Mouse (Mus musculus): ENCODE data around the gene Ipcef1.

The Ipcef1 gene

DNA sequence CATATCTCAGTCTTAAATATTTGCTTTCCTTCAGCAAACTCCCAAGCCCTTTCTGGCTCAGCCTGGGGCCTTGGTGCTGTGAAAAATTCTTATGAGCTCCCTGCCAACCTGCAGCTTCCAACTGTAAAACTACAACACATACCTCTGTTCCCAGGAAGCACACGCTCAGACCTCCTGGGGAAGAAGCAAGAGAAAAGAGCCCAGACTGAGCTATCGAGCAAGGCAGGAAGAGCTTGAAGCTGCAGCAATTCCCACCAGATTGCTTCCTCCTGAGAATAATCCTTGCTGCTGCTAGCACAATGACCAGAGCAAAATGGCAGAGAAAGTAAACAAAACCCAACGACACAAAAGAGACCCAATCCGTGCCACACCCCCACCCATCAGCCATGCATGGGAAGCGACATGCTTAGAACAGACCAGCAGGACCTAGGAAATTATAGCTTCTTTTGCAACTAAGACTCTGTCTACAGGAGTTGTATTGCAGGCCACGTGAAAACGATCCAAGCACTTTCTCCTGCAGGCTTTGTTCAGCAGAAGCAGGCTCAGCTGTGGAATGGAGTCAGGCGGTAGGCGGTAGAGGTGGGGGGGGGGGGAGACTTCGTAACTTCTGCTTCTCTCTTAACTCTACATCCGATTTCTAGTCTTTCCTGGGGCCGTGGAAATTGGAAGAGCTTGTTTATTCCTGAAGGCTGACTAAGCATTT lies at the start of gene Ipcef1:
Gene Ipcef1 (minus strand): TSS at position 164 of the 703 bp plus-strand sequence.
- no peak for DNase-seq

DNA sequence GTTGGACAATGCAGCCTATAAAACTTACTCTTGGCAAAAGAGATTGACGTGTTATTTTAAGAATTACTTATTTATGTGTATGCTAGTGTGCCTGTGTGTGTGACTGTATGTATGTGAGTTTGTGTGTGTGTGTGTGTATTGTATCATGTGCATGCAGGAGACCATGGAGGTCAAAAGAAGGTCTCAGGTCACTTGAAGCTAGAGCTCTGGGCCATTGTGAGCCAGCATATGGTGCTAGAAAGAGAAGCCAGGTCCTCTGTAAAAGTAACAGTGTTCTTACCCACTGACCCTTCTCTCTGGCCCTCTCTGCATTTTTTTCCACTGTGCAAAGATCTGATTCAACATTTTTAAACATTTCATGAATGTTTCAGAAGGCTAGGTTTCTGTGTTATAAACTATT lies 25.7 kb upstream of the Ipcef1 start:
- no peak for DNase-seq

GRCm38 (mm10) chr10:7077389-7077808 lies 25.1 kb upstream of the Ipcef1 start:
- no peak for DNase-seq

DNA sequence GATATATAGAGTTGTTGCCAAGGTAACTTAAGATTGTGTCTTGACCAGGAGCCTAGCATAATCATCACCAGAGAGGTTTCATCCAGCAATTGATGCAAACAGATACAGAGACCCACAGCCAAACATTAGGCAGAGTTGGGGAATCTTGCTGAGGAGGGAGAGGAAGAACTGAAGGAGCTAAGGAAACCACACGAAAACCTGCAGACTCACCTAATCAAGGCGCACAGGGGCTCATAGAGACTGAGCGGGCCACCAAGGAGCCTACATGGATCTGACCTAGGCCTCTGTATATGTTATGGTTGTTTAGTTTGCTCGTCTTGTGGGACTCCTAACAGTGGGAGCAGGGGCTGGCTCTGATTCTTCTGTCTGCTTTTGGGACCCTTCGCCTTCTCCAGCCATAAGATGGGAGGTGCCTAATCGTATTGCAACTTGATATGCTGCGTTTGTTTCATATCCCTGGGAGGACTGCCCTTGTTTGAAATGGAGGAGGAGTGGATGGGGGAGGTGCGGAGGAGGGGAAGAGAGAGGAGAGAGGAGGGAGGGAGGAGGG lies 24.5 kb upstream of the Ipcef1 start:
- DNase-seq = no peak

- peak; percentile 42 to 54 for DNase-seq
These were observed 23.9 kb upstream of the Ipcef1 start for GRCm38 (mm10) chr10:7076201-7076600.

GRCm38 (mm10) chr10:7075661-7076060 lies 23.4 kb upstream of the Ipcef1 start:
- no peak for DNase-seq

DNA sequence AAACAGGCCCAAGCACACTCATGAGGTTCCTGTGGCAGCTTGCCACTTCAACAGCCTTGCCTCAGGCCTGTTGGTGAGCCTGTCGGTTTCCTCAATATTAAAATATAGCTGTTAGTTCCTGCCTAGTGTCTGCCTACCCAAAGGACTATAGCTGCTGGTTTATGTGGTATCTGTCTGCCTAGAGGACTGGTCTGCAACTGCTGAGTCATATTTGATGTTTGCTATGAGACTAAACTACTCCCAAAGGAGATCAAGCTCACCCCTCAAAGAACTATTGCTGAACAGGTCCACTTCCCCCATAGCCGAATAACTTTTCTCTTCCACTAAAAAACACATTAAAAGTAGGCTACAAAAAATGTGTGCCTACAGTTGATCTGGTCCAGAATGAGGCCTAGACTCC lies 22.0 kb upstream of the Ipcef1 start:
- DNase-seq = no peak

DNA sequence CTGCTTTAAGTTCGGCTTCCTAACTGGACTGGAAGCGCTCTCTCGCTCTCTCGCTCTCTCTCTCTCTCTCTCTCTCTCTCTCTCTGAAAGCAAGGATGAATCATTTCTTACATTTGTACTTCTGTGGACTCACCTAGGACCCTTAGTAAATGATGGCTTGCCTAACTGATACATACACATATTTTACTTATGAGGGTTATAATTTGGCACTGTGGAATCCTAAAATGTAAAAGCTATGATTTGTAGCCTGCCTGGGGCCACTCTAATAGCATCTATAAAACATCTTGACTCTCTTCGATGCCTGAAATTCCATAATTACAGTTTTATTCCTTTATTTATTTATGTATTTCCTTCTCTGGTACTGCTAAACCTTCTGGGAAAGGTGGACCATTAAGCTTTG lies 18.6 kb upstream of the Ipcef1 start:
- DNase-seq = no peak

DNA sequence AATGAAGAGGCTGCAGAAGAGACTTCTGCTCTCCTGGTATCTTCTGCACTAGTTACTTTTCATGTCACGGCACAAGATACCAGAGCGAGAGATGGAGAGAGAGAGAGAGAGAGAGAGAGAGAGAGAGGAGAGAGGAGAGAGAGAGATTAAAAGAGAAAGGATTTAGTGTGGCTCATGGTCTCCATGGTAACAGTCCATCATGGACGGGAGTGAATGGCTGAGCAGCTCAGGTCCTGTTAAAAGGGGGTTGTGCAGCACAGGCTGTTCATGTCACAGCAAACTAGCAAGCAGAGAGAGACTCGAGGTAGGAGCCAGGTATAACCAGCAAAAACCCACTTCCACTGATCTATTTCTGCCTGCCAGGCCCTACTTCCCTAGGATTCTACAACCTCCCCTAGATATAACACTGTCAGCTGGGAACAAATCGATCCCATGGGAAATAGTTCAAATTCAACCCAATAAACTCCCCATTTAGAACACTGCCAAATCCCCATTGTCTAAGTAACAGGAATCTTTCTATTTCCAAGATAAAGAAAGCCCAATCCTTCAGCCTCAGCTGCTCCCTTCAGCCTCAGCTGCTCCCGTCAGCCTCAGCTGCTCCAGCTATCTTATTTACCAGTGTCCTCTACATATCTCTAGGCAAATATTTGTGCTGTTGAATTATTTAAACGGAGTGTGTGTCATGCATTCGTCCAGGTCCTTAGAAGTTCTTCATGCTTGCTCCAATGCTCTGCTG lies 18.0 kb upstream of the Ipcef1 start:
- no peak for DNase-seq

GRCm38 (mm10) chr10:7069090-7069489 lies 16.8 kb upstream of the Ipcef1 start:
- no peak for DNase-seq

GRCm38 (mm10) chr10:7068608-7069007 lies 16.3 kb upstream of the Ipcef1 start:
- no peak for DNase-seq

DNA sequence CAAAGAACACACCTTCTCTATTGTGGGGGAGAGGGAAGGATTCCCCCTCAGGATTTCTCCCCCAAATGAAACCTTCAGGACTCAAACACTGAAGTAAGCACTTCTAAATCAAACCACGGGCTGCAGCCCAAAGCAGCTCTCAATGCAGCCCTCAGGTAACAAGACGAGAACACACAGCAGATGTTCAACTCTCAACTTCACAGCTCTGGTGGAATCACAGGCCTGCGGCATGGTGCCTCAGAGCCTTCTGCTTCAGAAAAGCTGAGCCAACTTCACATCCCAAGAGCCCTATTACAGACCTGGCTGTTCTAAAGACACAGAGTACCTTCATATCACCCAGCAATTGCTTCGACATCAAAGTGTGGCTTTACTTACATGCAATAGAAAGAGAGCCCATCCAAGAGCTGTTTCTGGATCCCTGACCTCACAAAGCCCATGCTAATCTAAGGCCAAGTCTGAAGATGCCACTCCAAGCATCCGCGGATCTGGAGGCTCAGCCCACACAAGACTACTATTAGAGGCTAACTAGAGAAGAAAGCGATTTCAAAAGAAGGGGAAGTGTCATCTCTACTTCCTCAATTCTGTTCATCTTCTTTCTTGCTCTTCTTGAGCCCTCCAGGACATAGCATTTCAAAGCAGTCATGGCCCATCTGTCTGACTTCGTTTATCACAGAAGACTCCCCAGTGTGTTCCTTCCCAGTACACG lies 11.6 kb upstream of the Ipcef1 start:
- DNase-seq = no peak

DNA sequence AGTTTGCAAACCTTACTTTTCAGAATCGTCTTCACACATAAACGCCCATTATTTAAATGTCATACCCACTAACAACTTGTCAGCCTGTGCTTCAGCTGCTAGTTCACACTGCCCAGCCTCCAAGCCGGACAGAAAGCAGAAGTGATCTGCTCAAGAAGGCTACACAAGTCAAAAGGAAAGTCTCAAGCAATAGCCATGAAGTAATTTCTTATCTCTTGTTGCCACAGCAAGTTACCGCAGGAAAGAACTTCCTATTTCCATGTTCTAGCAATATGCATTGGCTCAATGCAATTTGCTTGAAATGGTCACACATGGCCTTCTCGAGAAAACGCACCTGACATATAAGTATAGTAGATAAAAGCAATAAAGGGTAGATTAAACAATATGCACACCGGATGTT lies 10.7 kb upstream of the Ipcef1 start:
- no peak for DNase-seq

DNA sequence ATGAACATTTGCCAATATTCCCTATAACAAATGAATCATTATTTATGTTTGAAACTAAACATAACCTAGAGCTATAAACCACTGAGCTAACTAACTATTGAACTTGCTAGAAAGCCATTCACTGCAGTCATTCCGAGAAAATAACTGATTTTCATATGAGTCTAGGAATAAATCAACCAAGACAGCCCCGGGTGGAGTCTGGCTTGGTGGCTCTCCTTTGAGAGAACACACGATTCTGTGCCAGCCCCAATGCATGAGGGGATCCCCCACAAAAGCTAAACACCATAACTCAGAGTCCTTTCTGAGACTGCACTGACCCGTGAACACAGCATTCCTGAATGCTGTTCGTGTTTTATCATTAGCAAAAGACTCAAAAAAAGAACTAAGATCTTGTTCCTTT lies 8.0 kb upstream of the Ipcef1 start:
- no peak for DNase-seq

- DNase-seq = no peak
These were observed 5.3 kb upstream of the Ipcef1 start for GRCm38 (mm10) chr10:7057546-7057945.

DNA sequence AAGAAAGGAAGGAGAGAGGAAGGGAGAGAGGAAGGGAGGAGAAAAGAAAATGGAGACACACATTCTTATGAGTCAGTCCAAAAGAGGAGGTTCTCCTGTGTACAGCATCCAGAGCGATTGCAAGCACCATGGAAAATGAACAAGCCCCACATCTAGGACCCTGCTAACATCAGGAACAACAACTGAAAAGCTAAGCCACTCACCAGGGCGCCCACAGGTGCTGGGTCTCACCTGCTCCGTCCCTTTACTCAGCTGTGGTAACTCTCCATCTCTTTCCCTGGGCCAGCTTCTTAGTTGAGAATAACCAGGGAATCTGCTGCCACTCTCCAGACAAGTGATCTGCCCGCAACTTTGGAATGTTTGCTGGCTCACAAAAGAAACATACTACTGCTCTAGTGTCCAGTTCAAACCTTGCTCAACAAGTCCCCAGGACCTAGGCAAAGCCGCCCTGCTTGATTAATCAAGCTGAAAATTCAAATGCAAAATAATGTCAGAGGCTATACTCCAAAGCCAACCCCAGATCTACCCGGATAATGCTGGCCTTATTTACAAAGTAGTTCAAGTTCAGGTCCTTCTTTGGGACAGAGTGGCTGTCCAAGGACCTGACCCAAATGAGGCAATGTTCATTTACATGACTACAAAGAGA lies 2.4 kb upstream of the Ipcef1 start:
- no peak for DNase-seq

GRCm38 (mm10) chr10:7049901-7050300 lies 2.4 kb downstream of the Ipcef1 start:
- no peak for DNase-seq

- no peak for DNase-seq
These were observed 4.4 kb downstream of the Ipcef1 start for GRCm38 (mm10) chr10:7047919-7048291.

DNA sequence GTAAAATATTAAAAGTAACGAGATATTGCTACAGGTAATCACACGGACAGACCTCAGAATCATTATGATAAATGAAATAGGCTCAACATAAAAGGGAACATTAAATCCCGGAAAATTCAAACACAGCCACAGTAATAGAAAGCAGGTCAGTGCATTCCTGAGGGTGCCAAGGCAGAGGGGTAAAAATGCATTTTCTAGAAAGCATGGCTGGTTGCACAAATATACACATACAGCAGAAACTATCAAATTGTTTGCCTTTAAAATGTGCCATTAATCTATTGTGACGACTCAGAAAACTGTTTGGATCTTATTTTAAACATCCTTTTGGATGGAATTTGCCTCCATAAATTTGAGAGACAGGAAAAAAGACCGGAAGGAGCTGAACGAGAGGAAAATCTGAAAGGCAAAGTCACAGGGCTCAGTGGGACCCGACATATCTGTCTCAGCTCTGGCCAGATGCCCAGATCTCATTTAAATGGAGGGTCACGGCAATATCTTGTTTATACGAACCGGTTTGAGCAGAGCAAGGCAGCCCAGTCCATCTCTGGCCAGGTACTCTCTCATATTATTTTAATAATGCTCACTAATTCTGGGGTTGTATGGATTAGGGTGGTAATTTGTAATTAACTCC lies 4.9 kb downstream of the Ipcef1 start:
- DNase-seq = no peak

GRCm38 (mm10) chr10:7043896-7044295 lies 8.4 kb downstream of the Ipcef1 start:
- DNase-seq = no peak

DNA sequence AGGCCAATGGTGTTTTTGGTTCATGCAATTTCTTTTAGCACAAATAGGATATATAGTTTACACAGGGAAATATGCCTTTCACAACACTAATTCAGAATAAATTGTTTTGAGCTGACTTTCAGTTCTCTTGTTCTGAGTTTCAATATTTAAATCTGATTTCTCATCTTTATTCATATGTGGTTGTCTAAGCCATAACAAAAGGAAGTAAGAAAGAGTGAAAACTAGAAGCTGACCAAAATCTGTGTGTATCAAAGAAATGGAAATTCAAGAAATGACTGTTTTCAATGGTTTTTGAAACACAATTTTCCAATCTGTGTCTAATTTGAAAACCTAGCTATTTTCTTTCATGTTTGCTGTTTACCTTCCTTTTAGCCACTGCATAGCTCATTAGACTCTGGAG lies 11.2 kb downstream of the Ipcef1 start:
- no peak for DNase-seq

DNA sequence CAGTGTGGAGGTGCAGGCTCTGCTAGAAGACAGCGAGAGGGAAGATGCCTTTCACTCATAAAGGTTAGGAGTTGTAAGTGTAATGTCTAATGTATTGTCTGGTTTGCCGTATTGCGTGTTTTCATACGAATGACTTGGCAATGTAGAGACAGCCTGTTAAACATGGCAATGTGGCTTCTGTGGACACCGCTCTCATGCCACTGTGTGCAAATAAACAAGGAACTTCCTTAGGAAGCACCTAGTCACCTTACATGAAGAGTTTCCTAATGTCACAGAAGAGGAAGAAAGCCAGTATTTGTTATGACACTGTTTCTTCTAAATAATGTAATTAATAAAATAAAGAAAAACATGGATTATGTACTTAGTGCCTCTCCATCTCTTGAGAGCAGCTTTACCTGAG lies 15.1 kb downstream of the Ipcef1 start:
- DNase-seq = no peak

- no peak for DNase-seq
These were observed 16.7 kb downstream of the Ipcef1 start for GRCm38 (mm10) chr10:7035547-7035946.

Measured in thymus, postnatal 36 days (tissue).